Mouse (Mus musculus) forebrain, embryonic 12.5 days (tissue): ENCODE results near the gene Gzmc. TPM values are rescaled to one million over a fixed set of nuclear protein-coding genes. Genes with fewer than 3 reads are reported as not detected.

ENCODE experiments used
- polyA plus RNA-seq: library from polyadenylated mRNA; unstranded; fragments of >200 nt; fragmentation: Nextera tagmentation; extraction: Ambion mirVana; gene quantifications from 2 replicates; pipeline ENCODE4 v1.2.1, GENCODE M21; 2016

Gzmc gene
- polyA plus RNA-seq, 1 experiment from 2014 or later: not detected

Other genes starting within 250 kb of the Gzmc start
- not detected in 2 replicates for gene Mcpt1, start 216.7 kb downstream of the Gzmc start, polyA plus RNA-seq
- gene Mcpt9, start 204.2 kb downstream of the Gzmc start, polyA plus RNA-seq: not detected in 2 replicates
- not detected in 2 replicates for gene Mcpt2, start 192.6 kb downstream of the Gzmc start, polyA plus RNA-seq
- not detected in 2 replicates for gene Mcpt4, start 172.3 kb downstream of the Gzmc start, polyA plus RNA-seq
- not detected in 2 replicates for gene Mcpt8, start 149.4 kb downstream of the Gzmc start, polyA plus RNA-seq
- gene Ctsg, start 132.1 kb downstream of the Gzmc start, polyA plus RNA-seq: not detected in 2 replicates
- gene Gzme, start 114.0 kb downstream of the Gzmc start, polyA plus RNA-seq: not detected in 2 replicates
- gene Gzmd, start 102.0 kb downstream of the Gzmc start, polyA plus RNA-seq: not detected in 2 replicates
- not detected in 2 replicates for gene Gzmg, start 75.1 kb downstream of the Gzmc start, polyA plus RNA-seq
- gene Gzmn, start 60.1 kb downstream of the Gzmc start, polyA plus RNA-seq: not detected in 2 replicates
- gene Gzmf, start 23.2 kb downstream of the Gzmc start, polyA plus RNA-seq: not detected in 2 replicates
- gene Gzmb, start 27.6 kb upstream of the Gzmc start, polyA plus RNA-seq: not detected in 2 replicates
- gene Atp12a, start 130.4 kb upstream of the Gzmc start, polyA plus RNA-seq: 0.06 and 0.10 TPM in 2 replicates
- gene Rnf17, start 167.9 kb upstream of the Gzmc start, polyA plus RNA-seq: 0.93 and 1.1 TPM in 2 replicates